Mouse (Mus musculus) megakaryocyte, embryonic 14.5 days (primary cell): ENCODE measurements around the gene Inpp5b. TPM values are rescaled to one million over a fixed set of nuclear protein-coding genes. Genes with fewer than 3 reads are reported as not detected.

Source experiments
- H3K27me3 ChIP-seq: replicated peaks from 2 replicates; pipeline ENCODE3; 2012; ENCODE audit warnings: inconsistent platforms
- H3K36me3 ChIP-seq: replicated peaks from 2 replicates; pipeline ENCODE3; 2012; ENCODE audit warnings: low read length, inconsistent platforms, mixed read lengths
- H3K4me1 ChIP-seq: 2 replicates; pipeline ENCODE4 v1.6.1; 2012; ENCODE audit warnings: inconsistent platforms
- H3K4me3 ChIP-seq: replicated peaks from 2 replicates; pipeline ENCODE3; 2012; ENCODE audit warnings: moderate library complexity, mild to moderate bottlenecking, inconsistent platforms
- H3K9me3 ChIP-seq: 2 replicates; pipeline ENCODE4 v1.6.1; 2012; ENCODE audit warnings: inconsistent platforms
- FLI1 ChIP-seq: IDR thresholded peaks from 2 replicates; pipeline ENCODE4 v1.6.1; 2012; ENCODE audit warnings: low read length, inconsistent platforms, mixed read lengths
- GATA1 ChIP-seq: IDR thresholded peaks from 3 replicates; pipeline ENCODE4 v1.6.1; 2012; ENCODE audit warnings: mixed read lengths, low read length, inconsistent platforms, borderline replicate concordance
- polyA plus RNA-seq: library from polyadenylated mRNA; stranded (reverse); fragments of >175 nt; gene quantifications from 2 replicates; pipeline ENCODE4 v1.2.3, GENCODE M21; 2012; ENCODE audit warnings: low replicate concordance; ENCODE audit not compliant: insufficient read depth

Gene Inpp5b
- polyA plus RNA-seq, 1 experiment: 22.3 TPM

DNA sequence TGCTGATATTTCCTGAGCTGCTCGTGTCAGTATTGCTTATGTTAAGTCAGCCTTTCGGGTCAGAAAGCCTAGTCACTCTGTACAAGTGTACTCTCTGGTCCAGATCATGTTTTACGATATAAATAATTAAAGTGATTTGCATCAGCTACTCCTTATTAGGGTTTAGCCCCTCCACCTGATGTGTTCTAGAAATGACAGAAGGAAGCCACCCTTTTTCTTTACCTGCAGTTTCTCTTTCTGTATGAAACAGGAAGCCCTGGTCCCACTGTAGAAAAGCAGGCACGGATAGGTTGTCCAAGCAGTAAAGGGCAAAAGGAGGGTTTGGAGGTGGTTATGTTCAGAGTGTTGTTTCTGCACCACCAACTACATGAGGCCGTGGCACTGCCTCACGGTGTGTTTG lies 61.8 kb downstream of the Inpp5b start:
- Histone ChIP-seq H3K27me3 (no peaks in the 10 kb centered on the region), H3K9me3 (no peaks in the 10 kb centered on the region), H3K4me3 (peak overlapping the region; percentile 100), H3K36me3 (peaks cover 72% of the 10 kb centered on the region), H3K4me1 (peaks cover 76% of the 10 kb centered on the region)
- TF ChIP-seq GATA1: no peak
- TF ChIP-seq FLI1: no peak

DNA sequence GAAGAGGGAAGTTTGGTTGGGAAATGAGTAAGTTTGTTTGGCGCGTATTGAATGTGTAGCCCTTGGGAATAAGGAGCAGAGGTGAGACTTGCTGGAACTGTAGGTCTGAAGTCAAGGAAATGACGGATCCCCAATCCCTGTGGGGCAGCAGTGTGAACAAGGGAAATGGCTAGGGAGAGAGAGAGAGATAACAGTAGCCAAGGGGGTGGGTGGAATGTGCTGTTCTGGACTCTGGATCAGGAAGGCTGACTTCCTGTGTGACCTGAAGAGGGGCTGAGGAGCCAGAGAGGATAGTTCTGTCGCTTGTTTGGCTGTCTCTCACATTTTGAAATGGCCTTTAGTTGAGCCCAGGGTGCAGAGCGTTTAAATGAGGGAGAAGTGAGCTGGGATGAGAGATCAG lies 66.9 kb downstream of the Inpp5b start:
- TF ChIP-seq FLI1: peak; percentile 36; the same call in 1 of the 2 replicates
- peak; percentile 45; the same call in 1 of the 3 replicates for TF ChIP-seq GATA1
- peaks cover 93% of the 10 kb centered on the region for H3K4me1 ChIP-seq
- peak overlapping the region; percentile 86 for H3K4me3 ChIP-seq

DNA sequence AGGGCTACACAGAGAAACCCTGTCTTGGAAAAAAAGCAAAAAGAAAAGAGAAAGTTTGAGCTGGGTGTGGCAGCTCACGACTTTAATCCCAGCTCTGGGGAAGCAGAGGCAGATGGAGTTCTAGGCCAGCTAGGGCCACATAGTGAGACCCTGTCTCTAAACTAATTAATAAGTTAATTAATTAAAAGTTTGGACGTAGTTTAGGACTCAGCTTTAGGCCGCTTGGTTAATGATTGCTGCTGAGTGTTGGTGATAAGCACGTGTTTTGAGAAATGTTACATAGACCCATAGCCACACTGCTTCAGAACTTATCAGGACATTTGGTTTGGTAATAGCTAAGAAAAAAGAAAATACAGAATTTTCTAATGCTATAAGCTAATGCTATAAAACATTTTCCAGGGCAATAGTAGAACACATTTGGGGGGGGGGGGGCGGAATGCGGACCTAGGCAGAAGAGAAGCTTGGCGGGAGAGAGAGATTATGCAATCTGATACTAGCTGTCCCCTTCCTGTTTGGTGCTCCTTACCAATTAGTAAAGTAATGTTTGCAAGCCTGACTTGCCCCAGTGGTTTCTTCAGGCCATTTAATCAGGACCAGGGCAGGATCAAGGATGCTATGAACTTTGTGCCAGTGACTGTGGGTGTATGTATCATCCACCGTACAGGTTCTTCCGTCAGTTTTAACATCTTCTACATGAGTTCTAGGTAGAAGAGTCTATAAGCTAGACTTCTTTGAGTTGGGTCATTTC lies 67.7 kb downstream of the Inpp5b start:
- no peak for TF ChIP-seq FLI1
- TF ChIP-seq GATA1: no peak
- Histone ChIP-seq H3K27me3 (no peaks in the 10 kb centered on the region), H3K36me3 (peaks cover 82% of the 10 kb centered on the region), H3K4me1 (peaks cover 92% of the 10 kb centered on the region), H3K4me3 (no peak overlapping the region), H3K9me3 (no peaks in the 10 kb centered on the region)

More for the DNA sequence above, 66.9 kb downstream of the Inpp5b start:
- H3K9me3 ChIP-seq: no peaks in the 10 kb centered on the region
- H3K36me3 ChIP-seq: peaks cover 79% of the 10 kb centered on the region
- H3K27me3 ChIP-seq: no peaks in the 10 kb centered on the region

- H3K36me3 ChIP-seq: peaks cover 80% of the 10 kb centered on the region
- no peaks in the 10 kb centered on the region for H3K9me3 ChIP-seq
- H3K27me3 ChIP-seq: no peaks in the 10 kb centered on the region
- TF ChIP-seq FLI1: no peak
- TF ChIP-seq GATA1: no peak
- H3K4me1 ChIP-seq: peaks cover 86% of the 10 kb centered on the region
- no peak overlapping the region for H3K4me3 ChIP-seq
Measured at GRCm38 (mm10) chr4:124810056-124810455, 68.4 kb downstream of the Inpp5b start.

GRCm38 (mm10) chr4:124811347-124811975 lies 69.8 kb downstream of the Inpp5b start:
- peaks cover 86% of the 10 kb centered on the region for H3K4me1 ChIP-seq
- H3K4me3 ChIP-seq: no peak overlapping the region
- H3K9me3 ChIP-seq: no peaks in the 10 kb centered on the region
- peaks cover 80% of the 10 kb centered on the region for H3K36me3 ChIP-seq
- no peaks in the 10 kb centered on the region for H3K27me3 ChIP-seq
- TF ChIP-seq GATA1: no peak
- TF ChIP-seq FLI1: no peak

DNA sequence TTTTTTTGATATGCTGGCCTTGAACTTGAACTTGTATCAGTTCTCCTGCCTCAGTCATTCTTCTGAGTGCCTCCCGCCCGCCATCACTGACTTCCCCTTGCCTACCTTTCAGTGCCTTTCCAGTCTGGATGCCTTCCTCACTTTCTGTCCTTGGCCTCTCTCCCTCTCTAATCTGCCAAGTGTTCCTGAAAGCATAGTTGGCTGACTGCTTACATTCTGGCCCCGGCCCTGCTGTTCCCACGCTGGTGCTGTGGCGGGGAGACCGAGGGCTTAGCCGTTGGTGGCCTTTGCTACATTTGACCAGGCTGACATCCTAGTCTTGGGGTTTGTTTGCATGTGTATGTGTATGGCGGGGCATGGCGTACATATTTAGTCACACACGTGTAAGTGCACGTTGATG lies 74.3 kb downstream of the Inpp5b start:
- H3K4me3 ChIP-seq: no peak overlapping the region
- peaks cover 67% of the 10 kb centered on the region for H3K4me1 ChIP-seq
- H3K27me3 ChIP-seq: no peaks in the 10 kb centered on the region
- peaks cover 90% of the 10 kb centered on the region for H3K36me3 ChIP-seq
- TF ChIP-seq GATA1 (no peak), FLI1 (no peak)
- no peaks in the 10 kb centered on the region for H3K9me3 ChIP-seq

GRCm38 (mm10) chr4:124817803-124818202 lies 76.2 kb downstream of the Inpp5b start:
- Histone ChIP-seq H3K36me3 (peaks cover 92% of the 10 kb centered on the region), H3K4me3 (peak overlapping the region; percentile 70), H3K4me1 (peaks cover 50% of the 10 kb centered on the region), H3K27me3 (no peaks in the 10 kb centered on the region), H3K9me3 (no peaks in the 10 kb centered on the region)
- TF ChIP-seq GATA1: no peak
- no peak for TF ChIP-seq FLI1

DNA sequence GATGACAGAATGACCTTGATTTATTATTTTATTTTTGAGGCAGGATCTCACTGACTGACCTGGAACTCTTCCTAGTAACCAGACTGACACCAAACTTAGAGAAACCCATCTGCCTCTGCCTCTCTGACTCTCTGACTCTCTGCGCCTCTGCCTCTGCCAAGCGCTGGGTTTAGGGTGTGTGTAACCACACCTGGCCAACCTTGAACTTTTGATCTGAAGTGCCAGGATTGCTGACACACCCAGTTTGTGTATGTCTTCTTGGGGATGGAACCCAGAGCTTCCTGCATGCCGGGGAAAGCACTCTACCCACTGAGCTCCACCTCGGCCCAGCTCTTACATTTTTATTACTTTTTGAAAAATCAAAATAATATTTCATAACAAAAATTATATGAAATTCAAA lies 77.2 kb downstream of the Inpp5b start:
- Histone ChIP-seq H3K36me3 (peaks cover 92% of the 10 kb centered on the region), H3K9me3 (no peaks in the 10 kb centered on the region), H3K4me3 (no peak overlapping the region), H3K4me1 (peaks cover 41% of the 10 kb centered on the region), H3K27me3 (no peaks in the 10 kb centered on the region)
- TF ChIP-seq FLI1 (no peak), GATA1 (no peak)

- Histone ChIP-seq H3K4me3 (no peak overlapping the region), H3K36me3 (peaks cover 98% of the 10 kb centered on the region), H3K27me3 (no peaks in the 10 kb centered on the region), H3K4me1 (peaks cover 3% of the 10 kb centered on the region; the same call in 1 of the 2 replicates), H3K9me3 (no peaks in the 10 kb centered on the region)
- TF ChIP-seq FLI1: no peak
- no peak for TF ChIP-seq GATA1
Measured at GRCm38 (mm10) chr4:124824967-124825366, 83.3 kb downstream of the Inpp5b start.

DNA sequence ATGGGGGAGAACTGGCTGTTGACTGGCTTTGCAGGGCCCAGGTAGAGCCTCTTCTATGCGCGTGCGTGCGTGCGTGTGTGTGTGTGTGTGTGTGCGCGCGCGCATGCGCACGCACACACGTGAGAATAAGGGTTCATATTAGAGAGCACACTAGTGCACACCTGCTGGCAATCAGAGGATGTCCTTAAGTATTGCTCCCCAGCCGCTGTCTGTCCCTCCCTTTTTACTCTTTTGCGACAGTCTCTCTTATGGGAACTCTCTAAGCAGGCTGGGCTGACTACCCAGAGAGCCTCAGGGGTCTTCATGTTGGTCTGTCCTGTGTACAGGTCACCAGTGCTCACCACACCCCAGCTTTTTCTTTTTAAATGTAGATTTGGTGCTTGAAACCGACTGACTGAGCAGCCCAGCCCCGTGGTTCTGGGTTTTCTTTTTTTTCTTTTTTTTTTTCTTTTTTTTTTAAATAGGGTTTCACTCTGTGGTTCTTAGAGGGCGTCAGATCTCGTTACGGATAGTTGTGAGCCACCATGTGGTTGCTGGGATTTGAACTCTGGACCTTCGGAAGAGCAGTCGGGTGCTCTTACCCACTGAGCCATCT lies 83.8 kb downstream of the Inpp5b start:
- H3K4me1 ChIP-seq: no peaks in the 10 kb centered on the region
- H3K9me3 ChIP-seq: no peaks in the 10 kb centered on the region
- H3K27me3 ChIP-seq: no peaks in the 10 kb centered on the region
- TF ChIP-seq GATA1 (no peak), FLI1 (no peak)
- H3K4me3 ChIP-seq: no peak overlapping the region
- peaks cover 98% of the 10 kb centered on the region for H3K36me3 ChIP-seq
